Mouse (Mus musculus) frontal cortex, postnatal 25 days (tissue): ENCODE results near the gene Pla2g2d.
"Not testable (repeated sequence)": the region's sequence is repeated elsewhere in the genome, so short reads cannot be mapped to it uniquely, and the experiment has no call there.

ENCODE experiments used
- DNase-seq, 2 experiments: peaks; one replicate each; pipeline ENCODE4 v3.0.0; 2022; ENCODE audit warnings: low spot score in 2 of 2

The Pla2g2d gene

DNA sequence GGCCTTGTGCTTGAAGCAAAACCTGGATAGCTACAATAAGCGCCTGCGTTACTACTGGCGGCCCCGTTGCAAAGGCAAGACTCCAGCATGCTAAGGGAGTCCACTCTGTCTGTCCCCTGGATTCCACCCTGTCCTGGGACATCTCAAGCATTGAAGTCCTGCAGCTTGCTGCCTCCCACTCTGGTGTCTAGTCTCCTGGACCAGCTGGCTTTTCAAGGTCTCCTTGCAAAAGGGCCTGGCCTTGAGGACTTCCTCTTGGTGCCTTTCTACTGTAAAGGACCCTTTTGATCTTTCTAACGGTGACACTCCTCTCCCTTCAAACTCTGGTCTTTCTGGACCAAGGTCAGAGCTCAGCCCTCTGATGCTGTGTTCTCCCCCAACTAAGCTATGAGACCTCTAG lies 4.8 kb downstream of the Pla2g2d start:
- DNase-seq, result no peak

DNA sequence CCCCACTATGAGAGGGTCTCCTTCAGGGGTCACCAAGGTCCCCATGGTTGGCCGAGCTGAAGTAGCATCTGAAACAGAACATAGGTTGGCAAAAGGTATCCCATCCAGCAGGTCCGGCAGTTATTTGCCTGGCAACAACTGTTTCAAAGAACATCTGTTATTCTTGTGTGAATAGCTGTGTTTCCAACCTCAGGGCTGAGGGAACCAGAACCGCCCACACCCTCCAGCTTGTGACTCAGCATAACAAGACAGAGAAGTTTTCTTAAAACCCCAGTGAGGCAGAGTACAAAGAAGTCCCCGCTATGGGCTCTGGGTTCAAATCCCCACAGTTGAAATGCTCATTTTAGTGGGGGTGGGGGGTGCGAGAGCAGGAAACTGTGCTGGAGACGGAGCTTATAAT lies 6.6 kb downstream of the Pla2g2d start:
- peak in 1 of 2 experiments; percentile 33 for DNase-seq

- no peak for DNase-seq
Measured at GRCm38 (mm10) chr4:138785721-138786120, 10.2 kb downstream of the Pla2g2d start.

DNA sequence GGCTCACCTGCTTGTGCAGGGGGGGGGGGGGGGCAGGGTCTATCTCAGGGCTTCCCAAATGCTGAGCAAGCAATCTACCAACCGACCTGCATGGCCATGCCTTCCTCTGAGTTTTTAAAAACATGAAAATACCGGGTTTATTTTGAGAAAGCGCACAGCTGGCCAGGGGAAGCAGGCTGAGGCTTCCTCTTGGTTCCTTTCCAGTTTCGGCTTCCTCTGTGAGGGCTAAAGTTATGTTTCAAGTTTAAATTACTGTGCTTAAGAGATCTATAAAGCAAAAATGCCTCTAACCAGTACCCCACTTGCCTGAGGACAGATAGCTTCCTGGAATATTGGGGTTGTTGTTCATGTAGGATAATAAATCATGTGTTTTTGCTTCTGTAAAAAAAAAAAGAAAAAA lies 10.6 kb downstream of the Pla2g2d start:
- DNase-seq, result no peak

GRCm38 (mm10) chr4:138788381-138788780 lies 12.8 kb downstream of the Pla2g2d start:
- DNase-seq, result no peak

- DNase-seq, result no peak
Measured at GRCm38 (mm10) chr4:138791452-138791851, 15.9 kb downstream of the Pla2g2d start.

DNA sequence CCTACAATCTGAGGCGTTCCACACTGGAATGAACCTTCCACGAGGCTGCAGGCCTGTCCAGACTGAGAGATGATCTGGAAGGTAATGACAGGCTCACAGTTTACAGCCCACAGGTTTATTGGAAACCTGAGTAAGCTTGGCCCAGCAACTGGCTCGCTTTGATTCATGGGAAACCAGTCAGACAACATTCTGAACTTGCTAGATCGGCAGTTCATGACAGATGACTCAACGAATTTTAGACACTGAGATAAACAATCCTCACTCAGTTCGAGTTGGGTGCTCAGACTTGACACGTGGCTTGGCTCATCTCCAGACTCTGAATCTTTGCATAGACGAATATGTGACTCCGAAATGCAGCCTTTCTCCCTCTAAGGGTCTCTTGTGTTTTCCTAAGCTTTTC lies 17.1 kb downstream of the Pla2g2d start:
- no peak for DNase-seq

DNA sequence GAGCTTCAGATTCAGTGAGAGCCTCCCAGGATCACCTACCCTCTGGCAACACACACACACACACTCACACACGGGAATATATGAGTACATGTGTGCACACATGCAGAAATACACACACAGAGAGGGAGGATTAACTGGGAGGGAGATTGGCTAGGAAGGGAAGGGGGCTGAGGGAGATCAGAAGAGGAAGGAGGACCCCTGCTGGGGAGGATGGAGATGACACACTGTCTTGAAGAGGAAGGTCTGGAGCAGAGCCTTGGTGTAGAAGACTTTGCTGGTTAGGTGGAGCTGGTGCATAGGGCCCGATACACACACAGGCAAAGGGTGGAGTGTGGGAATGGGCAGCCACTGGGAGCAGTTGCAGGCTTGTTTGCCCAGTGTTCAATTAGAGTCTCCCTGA lies 17.7 kb downstream of the Pla2g2d start:
- DNase-seq, result peak; percentile 63 to 64

GRCm38 (mm10) chr4:138794344-138794743 lies 18.8 kb downstream of the Pla2g2d start:
- no peak for DNase-seq

GRCm38 (mm10) chr4:138796513-138797216 lies 21.1 kb downstream of the Pla2g2d start:
- no peak for DNase-seq

DNA sequence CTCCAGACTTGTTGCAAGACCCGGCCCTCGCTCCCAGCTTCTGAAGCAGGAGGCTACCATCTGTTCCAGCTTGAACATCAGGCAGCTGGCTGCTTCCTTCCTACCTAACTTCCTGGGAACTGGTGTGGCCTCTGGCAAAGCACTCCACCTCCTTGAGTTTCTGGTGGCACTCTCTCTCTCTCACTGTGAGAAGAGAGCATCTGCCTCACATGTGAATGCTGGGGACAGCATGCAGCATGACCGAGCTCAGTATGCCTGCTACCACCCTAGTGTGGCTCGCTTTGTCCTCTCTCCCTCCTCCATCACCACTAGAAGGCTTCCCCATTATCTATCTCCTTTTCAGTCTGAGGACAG lies 21.7 kb downstream of the Pla2g2d start:
- DNase-seq, result no peak

DNA sequence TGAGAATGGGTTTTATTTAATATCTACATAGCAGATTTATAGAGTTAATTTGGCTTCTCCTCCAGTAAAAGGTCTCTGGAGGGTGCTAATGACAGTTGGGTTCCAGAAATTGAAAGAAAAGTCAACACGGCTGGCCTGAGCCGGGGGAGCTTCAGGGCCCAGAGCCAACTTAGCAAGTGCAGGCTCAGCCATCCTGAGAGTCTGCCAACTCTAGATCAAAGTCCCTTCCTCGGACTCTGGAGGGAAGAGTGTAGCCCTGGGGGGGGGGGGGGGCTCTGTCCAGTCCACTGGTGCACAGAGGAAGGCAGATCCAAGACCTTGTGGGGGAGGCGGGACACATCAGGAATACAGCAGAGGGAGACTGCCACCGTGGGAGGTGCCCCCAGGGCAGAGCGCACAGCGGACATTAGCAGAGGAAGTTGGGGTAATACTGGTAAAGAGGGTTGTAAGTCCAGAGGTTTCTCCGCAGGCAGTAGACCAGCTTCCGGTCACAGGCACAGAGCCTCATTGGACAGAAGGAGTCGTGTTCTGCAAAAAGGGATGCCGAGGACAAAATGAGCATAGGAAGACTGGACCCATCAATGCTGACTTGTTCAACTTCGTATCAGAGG lies 24.7 kb downstream of the Pla2g2d start:
- no peak for DNase-seq

DNA sequence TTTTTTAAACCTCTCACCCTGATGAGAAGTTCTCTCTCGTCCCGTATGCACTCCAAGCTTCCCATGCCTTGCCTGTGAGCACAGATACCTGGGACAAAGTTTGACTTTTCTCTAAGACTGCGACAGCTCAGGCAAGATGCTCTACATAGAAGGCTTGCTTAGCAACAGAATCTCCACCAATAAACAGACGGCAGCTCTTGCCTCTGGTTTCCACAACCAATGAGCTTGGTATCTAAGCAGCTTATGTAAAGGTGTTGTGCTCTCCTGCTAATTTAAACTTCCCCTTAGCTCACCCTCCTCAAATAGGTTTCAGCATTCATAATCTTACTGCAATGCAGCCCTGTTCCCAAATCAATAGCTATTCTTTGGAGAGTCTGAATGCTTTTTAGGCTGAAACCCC lies 26.1 kb downstream of the Pla2g2d start:
- no peak for DNase-seq

- no peak for DNase-seq
Measured at GRCm38 (mm10) chr4:138802917-138803316, 27.4 kb downstream of the Pla2g2d start.

DNA sequence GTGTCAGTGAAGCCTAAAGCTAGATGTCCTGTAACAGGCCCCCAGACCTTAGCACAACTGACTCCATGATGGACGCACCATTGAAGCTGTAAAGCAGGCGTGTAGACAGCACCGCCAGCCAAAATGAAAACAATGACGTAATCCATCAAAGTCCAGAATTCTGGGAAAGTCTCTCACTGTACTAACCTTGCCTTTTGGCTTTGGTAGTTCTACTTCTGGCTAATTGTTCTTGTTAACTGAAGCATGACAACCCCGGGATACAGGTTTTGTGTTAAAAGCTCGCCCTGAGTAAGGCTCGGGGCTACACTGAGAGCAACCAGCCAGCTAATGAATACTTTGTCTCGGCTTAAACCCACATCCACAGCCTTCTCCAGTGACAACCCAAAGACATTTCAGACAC lies 29.7 kb downstream of the Pla2g2d start:
- DNase-seq, result no peak

- no peak for DNase-seq
Measured at GRCm38 (mm10) chr4:138806160-138806559, 30.6 kb downstream of the Pla2g2d start.

DNA sequence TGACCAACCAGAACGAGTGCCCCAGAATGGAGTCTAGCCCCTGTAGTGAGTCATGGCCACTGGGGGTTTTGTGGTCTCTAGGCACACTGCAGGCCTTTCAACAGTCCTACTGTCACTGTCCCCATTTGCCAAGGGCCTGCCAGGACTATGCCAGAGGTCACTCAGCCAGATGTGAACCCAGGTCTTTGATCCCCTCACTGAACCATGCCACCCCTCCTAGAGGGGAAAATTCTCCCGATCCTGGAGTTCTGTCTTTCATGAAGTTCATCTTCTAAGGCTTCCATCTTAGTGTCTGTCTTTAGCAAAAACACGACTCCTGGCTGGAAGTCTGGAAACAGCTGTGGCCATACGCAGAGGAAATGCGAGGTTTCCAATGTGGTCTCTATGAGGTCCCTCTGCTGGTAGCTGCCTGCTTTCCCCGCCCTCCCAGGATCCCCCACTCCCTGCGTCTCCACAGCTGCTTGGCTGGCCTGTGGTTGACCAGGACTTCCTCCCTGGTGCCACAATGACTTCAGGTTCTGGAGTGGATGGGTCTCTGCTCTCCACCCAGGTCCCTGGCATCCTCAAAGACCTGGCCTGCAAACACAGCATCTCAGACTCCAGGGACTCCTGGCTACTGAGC lies 31.5 kb downstream of the Pla2g2d start:
- DNase-seq, result no peak

DNA sequence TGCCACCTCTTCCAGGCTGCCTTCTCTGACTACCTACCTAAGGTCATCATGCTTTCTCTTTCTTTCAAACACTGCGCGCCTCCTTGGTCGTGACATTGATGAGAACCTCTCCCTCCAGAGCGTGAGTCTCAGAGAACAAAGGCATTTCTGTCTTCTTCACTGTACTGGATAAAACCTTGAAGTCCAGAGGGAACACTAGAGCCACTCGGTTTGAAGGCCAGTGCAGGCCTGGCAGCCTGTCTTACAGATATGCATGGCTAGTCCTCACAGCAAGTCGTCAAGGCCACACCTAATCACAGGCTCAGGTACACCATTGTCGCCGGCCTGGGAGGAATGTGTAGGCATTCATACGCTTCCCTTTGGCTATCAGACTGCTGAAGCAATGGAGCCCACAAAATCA lies 40.6 kb downstream of the Pla2g2d start:
- no peak for DNase-seq

DNA sequence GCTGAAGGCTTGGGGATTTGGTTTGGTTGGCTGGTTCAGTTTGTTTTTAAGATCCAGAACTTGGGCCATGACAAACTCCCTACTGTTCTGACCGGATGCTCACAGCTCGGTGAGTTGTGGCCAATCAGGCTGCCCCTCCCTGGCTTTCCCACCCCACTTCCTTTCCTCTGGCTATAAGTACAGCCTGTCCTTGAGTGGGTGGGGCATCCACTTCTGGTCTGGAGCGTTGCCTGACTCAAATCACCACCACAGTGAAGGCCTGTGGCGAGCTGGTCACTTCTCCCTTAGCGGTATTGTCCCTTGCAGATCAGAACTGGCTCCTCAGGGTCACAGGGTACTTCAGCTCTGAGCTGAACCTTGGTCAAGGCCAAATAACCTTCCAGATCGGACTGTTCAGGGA lies 42.2 kb downstream of the Pla2g2d start:
- DNase-seq, result no peak

GRCm38 (mm10) chr4:138819101-138819500 lies 43.6 kb downstream of the Pla2g2d start:
- DNase-seq, result no peak

DNA sequence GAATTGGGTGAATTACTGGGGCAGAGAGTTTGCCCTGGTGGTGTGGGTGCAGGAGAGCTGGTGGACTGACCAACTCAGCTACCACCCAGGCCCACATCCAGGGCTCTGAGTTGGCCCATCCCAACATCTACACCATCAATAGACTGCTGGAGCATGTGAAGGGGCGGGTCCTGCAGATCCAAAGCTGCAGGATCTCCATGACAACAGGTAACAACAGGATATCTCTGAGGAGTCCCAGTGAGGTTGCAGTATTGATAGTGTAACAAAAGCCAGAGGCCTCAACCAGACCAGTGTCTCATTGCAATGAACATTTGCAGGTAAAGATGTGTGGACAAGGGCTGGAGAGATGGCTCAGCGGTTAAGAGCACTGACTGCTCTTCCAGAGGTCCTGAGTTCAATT lies 45.5 kb downstream of the Pla2g2d start:
- no peak for DNase-seq

- DNase-seq, result not testable (repeated sequence)
Measured at GRCm38 (mm10) chr4:138824161-138824560, 48.6 kb downstream of the Pla2g2d start.

DNA sequence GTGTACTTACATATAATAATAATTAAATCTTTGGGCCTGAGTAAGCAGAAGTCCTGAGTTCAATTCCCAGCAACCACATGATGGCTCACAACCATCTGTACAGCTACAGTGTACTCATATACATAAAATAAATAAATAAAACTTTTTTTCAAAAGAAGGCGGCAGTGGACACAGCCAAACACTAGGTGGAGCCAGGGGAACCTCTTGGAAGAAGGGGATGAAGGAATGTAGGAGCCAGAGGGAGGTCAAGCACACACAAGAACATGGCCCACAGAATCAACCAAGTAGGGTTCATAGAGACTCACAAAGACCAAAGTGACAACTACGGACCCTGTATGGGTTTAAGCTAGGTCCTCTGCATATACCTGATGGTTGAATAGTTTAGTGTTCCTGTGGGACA lies 49.1 kb downstream of the Pla2g2d start:
- DNase-seq, result no peak
